Comparison of ENCODE assay signal across 8 mouse cellular contexts in the genomic region with DNA sequence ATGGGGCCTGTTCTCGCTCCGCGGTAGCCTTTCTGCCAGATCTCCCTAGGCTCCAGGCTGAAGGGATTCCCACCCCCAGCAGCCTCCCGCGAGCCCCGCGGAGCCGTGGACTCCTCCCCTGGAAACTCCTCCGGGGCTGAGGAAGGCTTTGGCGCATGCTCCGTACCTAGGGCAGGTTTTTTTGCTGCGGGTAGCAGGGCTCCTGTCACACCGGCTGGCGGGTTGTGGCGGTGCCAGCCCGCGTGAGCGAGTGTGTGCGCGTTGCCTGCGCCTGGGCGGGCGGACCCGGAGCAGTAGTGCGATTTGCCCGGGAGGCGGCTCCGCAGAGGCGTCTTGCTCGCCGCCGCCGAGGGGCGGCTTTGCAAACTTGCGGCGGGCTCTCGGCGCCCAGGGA. TPM values are rescaled to one million over a fixed set of nuclear protein-coding genes. Genes with fewer than 3 reads are reported as not detected.
DNase-seq lines count a peak whose midpoint lies in the region; ATAC-seq and TF ChIP-seq lines count a peak whose summit lies in the region.

No protein-coding gene starts in this region.

- POLR2A ChIA-PET in Patski (lab: Charles Lee) = interaction anchor here (0.6 kb wide), 1 partner anchor 171 kb away, joined by 3 read pairs; no protein-coding TSS in a partner anchor

- peaks cover 20% of the 10 kb centered on the region for H3K4me1 ChIP-seq in hindbrain, embryonic 15.5 days (replicated peaks)
- peaks cover 4% of the 10 kb centered on the region; the same call in 1 of the 2 replicates for H3K4me1 ChIP-seq in lung, embryonic 16.5 days (replicated peaks; ENCODE audit: control insufficient read depth, insufficient read depth, low read length)

- CTCF ChIA-PET in Patski (lab: Charles Lee) = no interaction called here

- H3K4me3 ChIP-seq in hindbrain, embryonic 15.5 days = peak overlapping the region; percentile 62
- peak overlapping the region; percentile 75 for H3K4me3 ChIP-seq in lung, embryonic 16.5 days (ENCODE audit: low read length)

- 1% methylated on average over 38 of the region's 38 CpGs for WGBS in hindbrain, embryonic 15.5 days
- under 1% methylated on average over 38 of the region's 38 CpGs for WGBS in lung, embryonic 16.5 days

- DNase-seq in Patski (ENCODE audit: low read depth, low spot score) = peak; percentile 6
- peak; percentile 91 for DNase-seq in cerebellum, adult 9-10 months
- peak; percentile 81 to 93 for DNase-seq in frontal cortex, adult 2 months (ENCODE audit: extremely low spot score in 1 of 2, low spot score in 1 of 2)
- peak; percentile 87 to 88 for DNase-seq in layer of hippocampus, postnatal 36 days
- peak; percentile 77 for DNase-seq in retina, embryonic 14.5 days (ENCODE audit: low spot score)
- DNase-seq in natural killer cell, adult 2 months (ENCODE audit: low spot score in 2 of 2) = no peak

- in situ Hi-C loops in Patski (cut with MboI; ENCODE audit: low pct_unique_long_range_greater_than_20kb) = no loop called here

- H3K36me3 ChIP-seq in hindbrain, embryonic 15.5 days = no peaks in the 10 kb centered on the region
- H3K36me3 ChIP-seq in lung, embryonic 16.5 days (ENCODE audit: control insufficient read depth, insufficient read depth, low read length) = no peaks in the 10 kb centered on the region

- H3K4me2 ChIP-seq in hindbrain, embryonic 15.5 days = peak overlapping the region; percentile 76
- peak overlapping the region; percentile 97 for H3K4me2 ChIP-seq in lung, embryonic 16.5 days (ENCODE audit: low read depth, low read length)

- peak; percentile 85 for ATAC-seq in Patski
- ATAC-seq in hindbrain, embryonic 15.5 days (ENCODE audit: low FRiP score, low read depth) = peak; percentile 89
- ATAC-seq in lung, embryonic 16.5 days (ENCODE audit: low read depth) = peak; percentile 86

- no peaks in the 10 kb centered on the region for H3K9me3 ChIP-seq in hindbrain, embryonic 15.5 days
- H3K9me3 ChIP-seq in lung, embryonic 16.5 days (ENCODE audit: control insufficient read depth, low read length) = no peaks in the 10 kb centered on the region

- TF ChIP-seq CTCF in Patski (IDR thresholded peaks at IDR 0.05) = no peak

- H3K27me3 ChIP-seq in Patski = peaks cover 50% of the 10 kb centered on the region
- peaks cover 13% of the 10 kb centered on the region for H3K27me3 ChIP-seq in hindbrain, embryonic 15.5 days
- peaks cover 26% of the 10 kb centered on the region for H3K27me3 ChIP-seq in lung, embryonic 16.5 days (ENCODE audit: control insufficient read depth, insufficient read depth, low read depth, low read length)

- peak overlapping the region; percentile 43 for H3K9ac ChIP-seq in hindbrain, embryonic 15.5 days
- peak overlapping the region; percentile 78 for H3K9ac ChIP-seq in lung, embryonic 16.5 days (ENCODE audit: low read length)

- H3K27ac ChIP-seq in hindbrain, embryonic 15.5 days (replicated peaks) = peak overlapping the region; percentile 33
- H3K27ac ChIP-seq in lung, embryonic 16.5 days (ENCODE audit: low read length) = no peak overlapping the region

RNA-seq across cellular contexts. Expression of gene Hs6st3, which starts 0.6 kb away (rescaled TPM):
- polyA plus RNA-seq in Patski (2021) = 1.0 TPM
- polyA plus RNA-seq in frontal cortex, adult 2 months (2012; rRNA removed) = 10.0 and 11.1 TPM in 2 replicates
- 2.6 and 3.0 TPM in 2 replicates for polyA plus RNA-seq in hindbrain, embryonic 15.5 days (2015; fragmentation: Nextera tagmentation; extraction: Ambion mirVana)
- total RNA-seq in layer of hippocampus, postnatal 36 days (2021) = 10 to 100 TPM; 61.4 to 70.5 TPM
- 0.43 and 0.52 TPM in 2 replicates for polyA plus RNA-seq in lung, embryonic 16.5 days (2015; fragmentation: Nextera tagmentation; extraction: Ambion mirVana)

RNA-seq across cellular contexts. Expression of gene Uggt2, which starts 38.3 kb away (rescaled TPM):
- polyA plus RNA-seq in Patski (2021) = 18.5 TPM
- polyA plus RNA-seq in frontal cortex, adult 2 months (2012; rRNA removed) = 43.0 and 46.6 TPM in 2 replicates
- 18.9 and 20.4 TPM in 2 replicates for polyA plus RNA-seq in hindbrain, embryonic 15.5 days (2015; fragmentation: Nextera tagmentation; extraction: Ambion mirVana)
- 10 to 100 TPM; 28.2 to 35.1 TPM for total RNA-seq in layer of hippocampus, postnatal 36 days (2021)
- polyA plus RNA-seq in lung, embryonic 16.5 days (2015; fragmentation: Nextera tagmentation; extraction: Ambion mirVana) = 15.7 and 16.7 TPM in 2 replicates

Comparison
In these comparisons a context has a peak if more than half of its experiments do, and no peak if none do; other contexts are left out.
1. DNase-seq: peak in Patski (single experiment), cerebellum, adult 9-10 months (single experiment), frontal cortex, adult 2 months (2 of 2), layer of hippocampus, postnatal 36 days (2 of 2) and retina, embryonic 14.5 days (single experiment); none in natural killer cell, adult 2 months (0 of 2).
2. Peak in every context shown above with its lines, with median percentiles within 50 percentile points of each other: ATAC-seq.